Mouse (Mus musculus) intestine, embryonic 16.5 days (tissue): ENCODE results near the gene Med6. TPM values are rescaled to one million over a fixed set of nuclear protein-coding genes. Genes with fewer than 3 reads are reported as not detected.
"Not testable (repeated sequence)": the region's sequence is repeated elsewhere in the genome, so short reads cannot be mapped to it uniquely, and the experiment has no call there.

ENCODE experiments used
- ATAC-seq: fragments of 200-750 bp; cut with Nextera tagmentation; 2 replicates; pipeline ENCODE4 v1.8.0; 2017; ENCODE audit warnings: moderate TSS enrichment, moderate library complexity
- H3K27ac ChIP-seq: fragments of 300-500 bp; sonication (generic); 2 replicates; pipeline ENCODE4 v1.5.1; 2014; ENCODE audit warnings: mild to moderate bottlenecking, low read length
- H3K27me3 ChIP-seq: fragments of 300-500 bp; sonication (generic); replicated peaks from 2 replicates; pipeline ENCODE4 v1.6.1; 2014; ENCODE audit warnings: low read length, control low read depth, mixed read lengths; ENCODE audit not compliant: control insufficient read depth, insufficient read depth
- H3K36me3 ChIP-seq: fragments of 300-500 bp; sonication (generic); 2 replicates; pipeline ENCODE4 v1.6.1; 2014; ENCODE audit warnings: low read length, control low read depth; ENCODE audit not compliant: control insufficient read depth, insufficient read depth
- H3K4me1 ChIP-seq: fragments of 300-500 bp; sonication (generic); 2 replicates; pipeline ENCODE4 v1.6.1; 2014; ENCODE audit warnings: low read length, control low read depth, mixed read lengths; ENCODE audit not compliant: control insufficient read depth, insufficient read depth
- H3K4me2 ChIP-seq: fragments of 300-500 bp; sonication (generic); 2 replicates; pipeline ENCODE4 v1.6.1; 2014; ENCODE audit warnings: low read depth, low read length, control low read depth
- H3K4me3 ChIP-seq: fragments of 300-500 bp; sonication (generic); 2 replicates; pipeline ENCODE4 v1.5.1; 2014; ENCODE audit warnings: mild to moderate bottlenecking, low read length
- H3K9ac ChIP-seq: fragments of 300-500 bp; sonication (generic); 2 replicates; pipeline ENCODE4 v1.6.1; 2014; ENCODE audit warnings: low read depth, low read length
- H3K9me3 ChIP-seq: fragments of 300-500 bp; sonication (generic); 2 replicates; pipeline ENCODE4 v1.6.1; 2016; ENCODE audit warnings: low read length, control low read depth; ENCODE audit not compliant: control insufficient read depth
- WGBS: fragments of 180-500 bp; shearing (Covaris S2); extraction: QIAGEN DNeasy Blood & Tissue Kit; methylation state at CpG from one replicate; pipeline ENCODE4 v1.1.7; 2014; 5-methylcytosine and 5-hydroxymethylcytosine counted together
- polyA plus RNA-seq: library from polyadenylated mRNA; unstranded; fragments of >200 nt; fragmentation: Nextera tagmentation; extraction: Ambion mirVana; gene quantifications from 2 replicates; pipeline ENCODE4 v1.2.1, GENCODE M21; 2015

The Med6 gene
- polyA plus RNA-seq, 1 experiment from 2014 or later, result 57.8 TPM

- Histone ChIP-seq H3K4me1 (no peaks in the 10 kb centered on the region), H3K36me3 (no peaks in the 10 kb centered on the region), H3K4me3 (no peak within 1 kb of the TSS), H3K4me2 (no peak within 1 kb of the TSS), H3K27ac (no peak within 1 kb of the TSS), H3K9me3 (no peaks in the 10 kb centered on the region), H3K9ac (no peak within 1 kb of the TSS), H3K27me3 (no peaks in the 10 kb centered on the region)
- no peak for ATAC-seq
- WGBS, result 88% methylated on average over 1 of the region's 1 CpGs
Observed at GRCm38 (mm10) chr12:81568374-81568773, 26.4 kb downstream of the Med6 start, which contains the start of gene Adam21. Adam21 (minus strand) TSS chr12:81568474.

GRCm38 (mm10) chr12:81567931-81568330 is 26.9 kb downstream of the Med6 start:
- no peak for ATAC-seq
- Histone ChIP-seq H3K4me2 (no peak overlapping the region), H3K27ac (no peak overlapping the region), H3K27me3 (no peaks in the 10 kb centered on the region), H3K36me3 (no peaks in the 10 kb centered on the region), H3K9me3 (no peaks in the 10 kb centered on the region), H3K9ac (no peak overlapping the region), H3K4me1 (no peaks in the 10 kb centered on the region), H3K4me3 (no peak overlapping the region)
- WGBS, result 85% methylated on average over 5 of the region's 5 CpGs

- Histone ChIP-seq H3K4me3 (no peak overlapping the region), H3K4me1 (no peaks in the 10 kb centered on the region), H3K9me3 (no peaks in the 10 kb centered on the region), H3K27ac (no peak overlapping the region), H3K27me3 (no peaks in the 10 kb centered on the region), H3K4me2 (no peak overlapping the region), H3K9ac (no peak overlapping the region), H3K36me3 (no peaks in the 10 kb centered on the region)
- no peak for ATAC-seq
- WGBS, result 98% methylated on average over 3 of the region's 3 CpGs
Observed at GRCm38 (mm10) chr12:81564173-81564572, 30.6 kb downstream of the Med6 start.

- Histone ChIP-seq H3K9me3 (no peaks in the 10 kb centered on the region), H3K4me1 (no peaks in the 10 kb centered on the region), H3K27ac (no peak overlapping the region), H3K36me3 (no peaks in the 10 kb centered on the region), H3K4me2 (no peak overlapping the region), H3K27me3 (no peaks in the 10 kb centered on the region), H3K9ac (no peak overlapping the region), H3K4me3 (no peak overlapping the region)
- 80% methylated on average over 3 of the region's 3 CpGs for WGBS
- no peak for ATAC-seq
Observed at GRCm38 (mm10) chr12:81549286-81549685, 45.5 kb downstream of the Med6 start.

- H3K9me3 ChIP-seq, result no peaks in the 10 kb centered on the region
- ATAC-seq, result no peak
- 65% methylated on average over 4 of the region's 4 CpGs for WGBS
Observed at GRCm38 (mm10) chr12:81547163-81547562, 47.6 kb downstream of the Med6 start.

GRCm38 (mm10) chr12:81533029-81533419 is 61.8 kb downstream of the Med6 start:
- Histone ChIP-seq H3K36me3 (no peaks in the 10 kb centered on the region), H3K9ac (peak overlapping the region; percentile 78), H3K27ac (peak overlapping the region; percentile 58; the same call in 1 of the 2 replicates), H3K27me3 (no peaks in the 10 kb centered on the region), H3K9me3 (no peaks in the 10 kb centered on the region), H3K4me3 (peak overlapping the region; percentile 64), H3K4me2 (peak overlapping the region; percentile 63), H3K4me1 (no peaks in the 10 kb centered on the region)
- 35% methylated on average over 4 of the region's 4 CpGs for WGBS
- 0 out of 2 replicates have a peak, but pooled peaks have one; percentile 20 for ATAC-seq

More at GRCm38 (mm10) chr12:81547163-81547562, 47.6 kb downstream of the Med6 start:
- Histone ChIP-seq H3K27ac (no peak overlapping the region), H3K36me3 (no peaks in the 10 kb centered on the region), H3K27me3 (no peaks in the 10 kb centered on the region), H3K4me3 (no peak overlapping the region), H3K4me1 (no peaks in the 10 kb centered on the region), H3K4me2 (no peak overlapping the region), H3K9ac (no peak overlapping the region)

GRCm38 (mm10) chr12:81532316-81533028 is 62.3 kb downstream of the Med6 start, which contains the start of the genes Gm20498 and Synj2bp:
Gm20498 (minus strand) TSS chr12:81532905.
Synj2bp (minus strand) TSS chr12:81532911.
- Histone ChIP-seq H3K4me3 (peak within 1 kb of the TSS; percentile 64), H3K36me3 (no peaks in the 10 kb centered on the region), H3K4me2 (peak within 1 kb of the TSS; percentile 63), H3K4me1 (no peaks in the 10 kb centered on the region), H3K27me3 (no peaks in the 10 kb centered on the region), H3K9ac (peak within 1 kb of the TSS; percentile 78), H3K9me3 (no peaks in the 10 kb centered on the region), H3K27ac (peak within 1 kb of the TSS; percentile 58)
- WGBS, result under 1% methylated on average over 46 of the region's 46 CpGs
- ATAC-seq, result peak; percentile 95

GRCm38 (mm10) chr12:81530587-81530986 is 64.2 kb downstream of the Med6 start:
- H3K9ac ChIP-seq, H3K4me1 ChIP-seq, H3K4me2 ChIP-seq, H3K4me3 ChIP-seq, H3K27me3 ChIP-seq, H3K36me3 ChIP-seq, H3K27ac ChIP-seq, ATAC-seq, H3K9me3 ChIP-seq: not testable (repeated sequence)
- 77% methylated on average over 5 of the region's 8 CpGs for WGBS
